In the genomic region with DNA sequence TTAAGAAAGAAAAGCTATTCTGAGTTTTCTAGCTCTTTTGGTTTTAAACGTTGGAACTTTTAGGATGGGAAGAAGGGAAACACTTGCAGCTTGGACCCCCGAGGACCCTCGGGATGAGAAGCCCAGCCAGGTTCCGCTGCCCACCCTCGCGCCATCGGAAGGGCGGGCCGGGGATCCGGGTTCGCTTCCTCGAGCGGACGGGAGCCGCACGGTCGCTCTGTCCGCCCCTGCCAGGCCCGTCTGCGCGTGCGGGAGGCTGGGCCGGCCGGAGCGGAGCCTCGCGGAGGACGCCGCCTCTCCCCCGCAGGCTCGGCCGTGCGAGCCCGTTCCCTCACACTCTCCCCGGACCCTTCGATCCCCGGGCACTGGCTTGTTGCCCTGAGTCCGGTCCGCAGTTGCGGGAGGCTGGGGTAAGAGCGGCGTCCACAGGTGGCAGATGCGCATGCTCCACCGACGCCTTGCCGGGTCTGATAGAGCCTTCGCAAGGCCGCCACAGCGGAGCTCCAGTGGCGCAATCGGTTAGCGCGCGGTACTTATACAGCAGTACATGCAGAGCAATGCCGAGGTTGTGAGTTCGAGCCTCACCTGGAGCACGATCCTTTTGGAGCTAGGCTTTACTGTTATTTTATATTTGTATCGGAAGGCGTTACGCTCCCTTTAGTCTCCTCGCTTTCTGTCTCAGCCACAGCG, we compare ENCODE assay signal across 8 mouse cellular contexts. TPM values are rescaled to one million over a fixed set of nuclear protein-coding genes. Genes with fewer than 3 reads are reported as not detected.
A peak's percentile ranks its signal among the peaks of the same experiment; 100 is the strongest.
DNase-seq lines count a peak whose midpoint lies in the region; ATAC-seq lines count a peak whose summit lies in the region.

No protein-coding gene starts in this region.

- no peaks in the 10 kb centered on the region for H3K27me3 ChIP-seq in embryonic facial prominence, embryonic 14.5 days (replicated peaks; ENCODE audit: control insufficient read depth, insufficient read depth, low read length)
- H3K27me3 ChIP-seq in kidney, embryonic 14.5 days (ENCODE audit: control insufficient read depth, insufficient read depth, low read length), result no peaks in the 10 kb centered on the region
- no peaks in the 10 kb centered on the region for H3K27me3 ChIP-seq in limb, embryonic 15.5 days

- WGBS in embryonic facial prominence, embryonic 14.5 days, result under 1% methylated on average over 42 of the region's 62 CpGs
- WGBS in kidney, embryonic 14.5 days, result under 1% methylated on average over 62 of the region's 62 CpGs
- under 1% methylated on average over 58 of the region's 62 CpGs for WGBS in limb, embryonic 15.5 days

- peaks cover 4% of the 10 kb centered on the region; the same call in 1 of the 2 replicates for H3K4me1 ChIP-seq in embryonic facial prominence, embryonic 14.5 days (ENCODE audit: control insufficient read depth, insufficient read depth, low read length)
- 0 out of 2 replicates have a peak, but pooled peaks cover 3% of the 10 kb centered on the region for H3K4me1 ChIP-seq in kidney, embryonic 14.5 days (ENCODE audit: control insufficient read depth, insufficient read depth, low read length)
- peaks cover 6% of the 10 kb centered on the region for H3K4me1 ChIP-seq in limb, embryonic 15.5 days

- H3K4me3 ChIP-seq in embryonic facial prominence, embryonic 14.5 days (ENCODE audit: low read depth, low read length), result peak overlapping the region; percentile 59
- H3K4me3 ChIP-seq in kidney, embryonic 14.5 days (ENCODE audit: low read length), result peak overlapping the region; percentile 64
- H3K4me3 ChIP-seq in limb, embryonic 15.5 days, result peak overlapping the region; percentile 79

- H3K36me3 ChIP-seq in embryonic facial prominence, embryonic 14.5 days (ENCODE audit: control insufficient read depth, insufficient read depth, low read length), result no peaks in the 10 kb centered on the region
- no peaks in the 10 kb centered on the region for H3K36me3 ChIP-seq in kidney, embryonic 14.5 days (ENCODE audit: control insufficient read depth, insufficient read depth, low read length)
- H3K36me3 ChIP-seq in limb, embryonic 15.5 days, result no peaks in the 10 kb centered on the region

- peak overlapping the region; percentile 83 for H3K9ac ChIP-seq in embryonic facial prominence, embryonic 14.5 days (ENCODE audit: low read depth, low read length)
- peak overlapping the region; percentile 68 for H3K9ac ChIP-seq in kidney, embryonic 14.5 days (ENCODE audit: low read depth, low read length)
- H3K9ac ChIP-seq in limb, embryonic 15.5 days, result peak overlapping the region; percentile 80

- H3K27ac ChIP-seq in embryonic facial prominence, embryonic 14.5 days (replicated peaks; ENCODE audit: low read depth, low read length), result peak overlapping the region; percentile 91
- peak overlapping the region; percentile 84 for H3K27ac ChIP-seq in kidney, embryonic 14.5 days (ENCODE audit: low read depth, low read length)
- H3K27ac ChIP-seq in limb, embryonic 15.5 days, result peak overlapping the region; percentile 97

- H3K4me2 ChIP-seq in embryonic facial prominence, embryonic 14.5 days (ENCODE audit: low read depth, low read length), result peak overlapping the region; percentile 72
- H3K4me2 ChIP-seq in kidney, embryonic 14.5 days (replicated peaks; ENCODE audit: low read depth, low read length), result peak overlapping the region; percentile 78
- H3K4me2 ChIP-seq in limb, embryonic 15.5 days, result peak overlapping the region; percentile 79

- H3K9me3 ChIP-seq in embryonic facial prominence, embryonic 14.5 days (ENCODE audit: control insufficient read depth, low read length), result no peaks in the 10 kb centered on the region
- no peaks in the 10 kb centered on the region for H3K9me3 ChIP-seq in kidney, embryonic 14.5 days (ENCODE audit: control insufficient read depth, low read length)
- H3K9me3 ChIP-seq in limb, embryonic 15.5 days, result no peaks in the 10 kb centered on the region

- DNase-seq in 3T3-L1 (ENCODE audit: low read depth, low spot score), result peak; percentile 97
- peak; percentile 94 to 97 for DNase-seq in adrenal gland, postnatal 4 days (ENCODE audit: low spot score in 2 of 2)
- peak; percentile 96 for DNase-seq in embryonic facial prominence, embryonic 14.5 days (ENCODE audit: low spot score)
- DNase-seq in heart, adult 9 months (ENCODE audit: low spot score in 2 of 2), result peak; percentile 90 to 96
- DNase-seq in monocyte, adult 2 months (ENCODE audit: low read depth in 1 of 2, low spot score in 2 of 2), result peak; percentile 84 to 96
- DNase-seq in spleen, postnatal 36 days (ENCODE audit: low spot score in 2 of 2), result peak; percentile 93 to 94

- ATAC-seq in embryonic facial prominence, embryonic 14.5 days (ENCODE audit: low read depth), result peak; percentile 95
- ATAC-seq in kidney, embryonic 14.5 days (ENCODE audit: low FRiP score, low TSS enrichment), result peak; percentile 94
- ATAC-seq in limb, embryonic 15.5 days (ENCODE audit: insufficient number of reproducible peaks, low FRiP score, low TSS enrichment, low read depth), result peak; percentile 87

RNA-seq across cellular contexts. Expression of a gene that starts 13.8 kb away (rescaled TPM):
- total RNA-seq in adrenal gland, postnatal 4 days (2021), result 10 to 100 TPM in 1 of 2 experiments, 1 to 10 TPM in 1; 1.3 to 12.9 TPM
- 0.37 and 0.92 TPM in 2 replicates for polyA plus RNA-seq in embryonic facial prominence, embryonic 14.5 days (2014; fragmentation: Nextera tagmentation; extraction: Ambion mirVana)
- polyA plus RNA-seq in kidney, embryonic 14.5 days (2014; fragmentation: Nextera tagmentation; extraction: Ambion mirVana), result 0.72 and 0.91 TPM in 2 replicates
- polyA plus RNA-seq in limb, embryonic 15.5 days (2015; fragmentation: Nextera tagmentation; extraction: Ambion mirVana), result 1.4 and 2.2 TPM in 2 replicates

Comparison
In these comparisons a context has a peak if more than half of its experiments do, and no peak if none do; other contexts are left out.
1. Peak in every context shown above with its lines: DNase-seq, ATAC-seq, H3K4me3 ChIP-seq and H3K27ac ChIP-seq.